Mouse (Mus musculus): ENCODE measurements around the gene Zfp787.
"Not testable (repeated sequence)": the region's sequence is repeated elsewhere in the genome, so short reads cannot be mapped to it uniquely, and the experiment has no call there.

Gene Zfp787

DNA sequence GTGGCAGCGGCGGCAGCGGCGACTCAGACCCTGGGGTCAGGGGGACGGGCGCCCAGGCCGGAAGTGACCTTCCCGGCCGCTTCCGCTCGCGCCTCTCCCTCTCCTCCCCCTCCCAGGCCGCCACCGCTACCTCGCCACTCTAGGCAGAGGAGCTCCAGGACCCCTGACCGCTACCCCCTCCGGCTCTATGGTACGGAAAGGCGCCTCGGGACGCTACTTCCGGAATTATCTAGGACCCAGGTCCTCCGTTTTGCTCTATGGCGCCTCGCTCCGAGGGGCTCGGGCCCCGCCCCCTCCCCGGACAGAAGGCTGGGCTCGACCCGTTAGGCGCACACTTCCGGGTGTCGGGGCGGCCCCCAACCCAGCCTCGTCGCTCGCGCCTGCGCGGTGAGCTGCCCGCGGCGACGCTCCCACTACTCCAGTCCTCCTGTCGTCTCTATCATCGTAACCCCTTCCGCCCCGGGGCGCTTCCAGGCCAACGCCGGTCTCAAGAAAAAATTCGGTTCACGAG is at the start of gene Zfp787:
Gene Zfp787 (minus strand): TSS at position 97 of the 511 bp plus-strand sequence.
- peak; percentile 95 for DNase-seq (ENCODE audit: extremely low spot score)

- DNase-seq (ENCODE audit: extremely low spot score), result no peak
Observed at GRCm38 (mm10) chr7:6204200-6204599, 48.4 kb upstream of the Zfp787 start.

- no peak for DNase-seq (ENCODE audit: extremely low spot score)
Observed at GRCm38 (mm10) chr7:6196790-6197189, 41.0 kb upstream of the Zfp787 start, which contains the start of gene Galp. Gene Galp, plus strand, starts transcription at chr7:6197090.

GRCm38 (mm10) chr7:6195777-6196176 is 40.0 kb upstream of the Zfp787 start:
- no peak for DNase-seq (ENCODE audit: extremely low spot score)

GRCm38 (mm10) chr7:6194129-6194528 is 38.3 kb upstream of the Zfp787 start:
- peak; percentile 56 for DNase-seq (ENCODE audit: extremely low spot score)

GRCm38 (mm10) chr7:6191376-6191775 is 35.6 kb upstream of the Zfp787 start:
- peak; percentile 44 for DNase-seq (ENCODE audit: extremely low spot score)

- no peak for DNase-seq (ENCODE audit: extremely low spot score)
Observed at GRCm38 (mm10) chr7:6189542-6189941, 33.7 kb upstream of the Zfp787 start.

DNA sequence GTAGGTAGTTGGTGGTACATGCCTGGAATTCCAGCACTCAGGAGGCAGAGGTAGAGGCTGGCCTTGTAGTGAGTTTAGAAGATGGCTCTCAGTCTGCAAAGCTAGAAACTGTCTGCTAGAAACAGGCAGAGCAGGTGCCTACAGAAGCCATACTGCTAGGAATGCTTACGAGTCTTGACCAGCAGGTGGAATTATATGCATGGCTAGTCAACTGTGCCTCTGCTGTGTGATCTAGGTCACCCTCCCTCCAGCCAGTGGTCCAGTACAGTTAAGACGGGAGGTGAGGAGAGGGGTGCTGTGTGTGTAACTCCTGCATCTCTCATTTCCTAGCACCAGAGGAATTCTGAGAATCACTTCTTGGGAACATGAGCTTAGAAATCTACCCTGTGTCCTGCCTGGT is 31.0 kb upstream of the Zfp787 start:
- no peak for DNase-seq (ENCODE audit: extremely low spot score)

GRCm38 (mm10) chr7:6186176-6186575 is 30.4 kb upstream of the Zfp787 start:
- no peak for DNase-seq (ENCODE audit: extremely low spot score)

GRCm38 (mm10) chr7:6185391-6185790 is 29.6 kb upstream of the Zfp787 start:
- no peak for DNase-seq (ENCODE audit: extremely low spot score)

- DNase-seq (ENCODE audit: extremely low spot score), result no peak
Observed at GRCm38 (mm10) chr7:6184521-6184920, 28.7 kb upstream of the Zfp787 start.

DNA sequence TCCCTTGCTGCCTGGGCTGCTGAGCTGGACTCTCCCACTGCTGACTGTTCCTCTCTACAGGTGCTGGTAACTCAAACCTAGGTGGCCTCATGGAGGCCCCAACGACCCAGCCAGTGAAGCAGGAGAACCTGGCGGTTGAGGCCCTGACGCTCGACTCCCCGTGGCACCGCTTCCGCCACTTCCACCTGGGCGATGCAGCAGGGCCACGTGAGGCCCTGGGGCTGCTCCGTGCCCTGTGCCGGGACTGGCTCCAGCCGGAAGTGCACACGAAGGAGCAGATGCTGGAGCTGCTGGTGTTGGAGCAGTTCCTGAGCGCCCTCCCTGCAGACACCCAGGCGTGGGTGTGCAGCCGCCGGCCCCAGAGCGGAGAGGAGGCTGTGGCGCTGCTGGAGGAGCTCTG is 28.0 kb upstream of the Zfp787 start:
- no peak for DNase-seq (ENCODE audit: extremely low spot score)

DNA sequence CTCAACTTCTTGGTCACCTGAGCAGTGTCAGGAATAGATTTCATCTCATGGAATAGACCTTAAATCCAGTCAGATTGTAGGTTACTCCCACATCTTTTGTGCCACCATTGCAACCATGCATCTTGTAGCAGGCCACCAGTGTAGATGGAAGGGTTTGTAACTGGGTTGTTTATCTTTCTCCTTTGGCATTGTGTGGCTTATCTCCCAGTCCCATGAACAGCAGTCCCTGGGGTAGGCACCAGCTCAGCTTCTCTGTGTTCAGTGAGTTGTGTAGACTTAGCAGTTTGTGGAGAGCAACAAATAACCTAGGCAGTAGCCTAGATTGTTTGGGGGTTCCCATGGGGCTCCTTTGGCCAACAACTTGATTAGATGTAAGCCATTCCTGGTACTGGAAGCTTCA is 27.1 kb upstream of the Zfp787 start:
- DNase-seq (ENCODE audit: extremely low spot score), result no peak

GRCm38 (mm10) chr7:6179013-6179412 is 23.2 kb upstream of the Zfp787 start:
- DNase-seq (ENCODE audit: extremely low spot score), result no peak

DNA sequence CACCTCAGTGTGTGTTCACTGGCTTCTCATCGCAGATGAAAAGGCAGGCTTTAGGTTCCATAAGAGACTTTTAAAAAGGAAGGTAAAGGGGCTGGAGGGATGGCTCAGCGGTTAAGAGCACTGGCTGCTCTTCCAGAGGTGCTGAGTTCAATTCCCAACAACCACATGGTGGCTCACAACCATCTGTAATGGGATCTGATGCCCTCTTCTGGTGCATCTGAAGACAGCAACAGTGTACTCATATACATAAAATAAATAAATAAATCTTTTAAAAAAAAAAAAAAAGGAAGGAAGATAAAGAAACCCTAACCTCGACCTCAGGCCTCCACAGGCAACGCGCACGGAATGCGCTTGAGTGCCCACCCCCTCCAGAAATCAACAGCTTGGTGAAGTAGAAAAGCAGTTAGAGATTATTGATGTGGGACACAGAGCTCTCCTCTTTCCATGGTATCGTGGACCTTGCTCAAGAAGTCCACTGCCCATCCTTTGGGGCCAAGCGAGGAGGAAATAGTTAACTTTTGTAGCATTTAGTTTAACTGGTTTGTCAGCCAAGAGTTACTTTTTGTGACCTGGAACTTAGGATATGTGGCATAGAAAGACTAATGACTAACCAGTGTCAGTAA is 18.7 kb upstream of the Zfp787 start:
- not testable (repeated sequence) for DNase-seq (ENCODE audit: extremely low spot score)

GRCm38 (mm10) chr7:6173872-6174271 is 18.1 kb upstream of the Zfp787 start:
- DNase-seq (ENCODE audit: extremely low spot score), result no peak

DNA sequence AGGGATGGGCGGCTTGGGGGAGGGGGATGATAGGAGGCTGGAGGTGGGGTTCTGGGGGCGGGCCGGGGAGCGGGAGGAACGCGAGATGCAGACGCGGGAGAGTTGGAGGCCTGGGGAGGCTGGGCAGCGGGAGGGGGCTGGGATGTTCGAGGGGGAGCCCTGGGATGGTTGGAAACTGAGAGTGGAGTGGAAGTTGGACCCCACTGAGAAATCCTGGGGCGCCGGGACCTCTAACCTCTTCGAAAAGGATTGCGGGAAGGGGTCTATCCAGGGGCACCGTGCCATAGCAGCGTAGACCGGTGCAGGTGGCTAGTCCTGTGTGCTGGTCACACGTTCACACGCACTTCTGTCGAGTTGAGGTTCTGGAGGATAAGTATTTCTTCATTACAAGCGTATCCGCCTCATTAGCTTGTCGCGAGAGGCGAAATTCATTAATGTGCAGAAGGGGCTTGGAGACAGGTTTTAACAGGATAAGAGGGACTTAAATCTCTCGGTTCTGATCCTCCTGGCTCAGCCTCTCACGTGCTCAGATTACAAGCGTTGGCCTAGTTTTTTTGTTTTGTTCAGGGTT is 17.0 kb upstream of the Zfp787 start:
- DNase-seq (ENCODE audit: extremely low spot score), result no peak

- DNase-seq (ENCODE audit: extremely low spot score), result peak; percentile 95
Observed at GRCm38 (mm10) chr7:6172006-6172649, 16.3 kb upstream of the Zfp787 start, which contains the start of gene Zfp444. Gene Zfp444, plus strand, starts transcription at chr7:6172226.

DNA sequence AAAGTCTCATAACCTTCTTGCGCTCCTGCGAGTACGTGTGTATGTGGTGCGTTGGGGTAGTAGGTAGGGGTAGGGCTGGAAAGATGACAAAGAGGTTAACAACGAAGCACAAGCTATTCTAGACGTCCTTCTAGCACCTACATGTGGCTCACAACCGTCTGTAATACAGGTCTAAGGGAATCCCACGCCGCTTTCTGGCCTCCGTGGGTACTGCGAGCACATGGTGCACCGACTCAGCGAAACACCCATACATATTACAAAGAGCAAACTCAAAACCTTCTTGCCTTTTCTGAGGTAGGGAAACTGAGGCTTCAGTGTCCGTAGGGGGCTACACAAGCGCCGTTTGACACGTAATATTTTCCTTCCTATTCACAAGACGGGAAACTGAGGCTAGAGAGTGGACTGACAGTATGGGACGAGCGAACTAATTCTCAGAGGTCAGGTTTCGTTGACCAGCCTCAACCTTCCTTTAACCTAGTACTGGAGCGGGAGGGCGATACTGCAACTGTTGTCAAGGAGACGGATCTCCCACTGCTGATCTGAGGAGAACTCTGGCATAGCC is 15.7 kb upstream of the Zfp787 start:
- peak; percentile 62 for DNase-seq (ENCODE audit: extremely low spot score)

- DNase-seq (ENCODE audit: extremely low spot score), result no peak
Observed at GRCm38 (mm10) chr7:6170871-6171270, 15.1 kb upstream of the Zfp787 start.

GRCm38 (mm10) chr7:6170391-6170790 is 14.6 kb upstream of the Zfp787 start:
- DNase-seq (ENCODE audit: extremely low spot score), result no peak

DNA sequence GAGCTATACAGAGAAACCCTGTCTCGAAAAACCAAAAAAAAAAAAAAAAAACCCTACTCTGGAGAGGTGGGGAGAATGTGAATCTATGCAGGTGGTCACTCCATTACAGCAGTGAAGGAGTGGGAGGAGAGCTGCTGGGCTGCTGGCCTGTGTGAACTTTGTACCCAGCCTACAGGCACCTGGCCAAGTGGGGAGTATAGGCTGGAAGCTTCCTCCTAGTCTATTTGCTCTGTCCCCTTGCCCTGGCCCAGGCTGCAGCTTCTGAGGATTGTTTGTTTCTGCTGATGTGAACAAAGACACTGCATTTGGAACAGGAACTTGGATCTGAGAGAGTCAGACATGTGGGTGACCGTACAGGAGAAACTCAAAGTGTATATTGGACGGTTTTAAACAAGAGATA is 13.6 kb upstream of the Zfp787 start:
- no peak for DNase-seq (ENCODE audit: extremely low spot score)

GRCm38 (mm10) chr7:6164671-6165070 is 8.9 kb upstream of the Zfp787 start:
- no peak for DNase-seq (ENCODE audit: extremely low spot score)
